Mouse (Mus musculus): ENCODE measurements around the gene Rhbdd3. TPM values are rescaled to one million over a fixed set of nuclear protein-coding genes. Genes with fewer than 3 reads are reported as not detected.
"Not testable (repeated sequence)": the region's sequence is repeated elsewhere in the genome, so short reads cannot be mapped to it uniquely, and the experiment has no call there.

Gene Rhbdd3
- polyA plus RNA-seq, 1 experiment from 2014 or later: 26.2 TPM

DNA sequence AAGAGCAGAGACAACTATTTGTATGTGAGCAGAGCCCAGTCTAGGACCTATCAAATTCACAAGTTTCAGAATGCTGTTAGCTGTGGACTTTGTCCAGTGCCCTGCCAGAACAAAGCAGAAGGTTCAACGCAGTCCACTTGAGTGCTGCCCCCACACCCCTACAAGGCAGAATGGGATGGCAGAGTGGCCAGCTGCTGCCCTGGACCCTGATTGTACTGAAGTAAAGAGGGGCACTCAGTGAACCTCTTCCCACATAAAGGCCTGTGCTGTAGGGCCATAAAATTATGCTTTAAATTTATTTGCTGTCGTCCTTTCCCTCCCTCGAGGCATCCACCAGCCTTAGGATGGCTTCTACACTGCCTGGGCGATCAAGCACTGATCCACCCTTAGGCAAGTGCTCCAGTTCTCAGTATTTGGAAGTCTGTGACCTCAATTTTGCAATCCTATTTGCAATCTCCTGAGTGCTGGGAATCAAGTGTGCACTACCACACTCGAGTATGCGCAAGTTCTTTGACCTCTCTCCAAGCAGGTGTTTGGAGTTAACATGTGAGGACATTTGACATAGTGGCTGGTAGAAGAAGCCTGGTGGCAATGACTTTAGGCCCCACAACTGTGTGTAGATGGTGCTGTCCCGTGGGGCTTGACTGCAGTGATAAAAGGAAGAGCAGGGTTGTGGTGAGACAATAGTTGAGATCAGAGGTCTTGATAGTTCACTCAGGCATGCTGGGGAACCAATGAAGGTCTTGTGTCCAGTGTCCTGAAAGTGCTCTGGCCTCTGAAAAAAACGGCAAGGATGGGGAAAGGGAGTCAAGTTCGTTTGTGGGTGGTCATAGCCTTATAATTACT is 30.4 kb upstream of the Rhbdd3 start:
- Histone ChIP-seq H3K4me1 (replicated peaks) (peaks cover 16% of the 10 kb centered on the region), H3K9me3 (replicated peaks) (no peaks in the 10 kb centered on the region), H3K9ac (no peak overlapping the region), H3K36me3 (peaks cover 55% of the 10 kb centered on the region), H3K4me3 (no peak overlapping the region), H3K27me3 (peaks cover 3% of the 10 kb centered on the region; the same call in 1 of the 2 replicates), H3K27ac (no peak overlapping the region), H3K4me2 (no peak overlapping the region)
- no peak for ATAC-seq (replicated peaks; ENCODE audit: insufficient number of reproducible peaks, insufficient read depth, low FRiP score, low read depth)
- WGBS: 82% methylated on average over 9 of the region's 9 CpGs

DNA sequence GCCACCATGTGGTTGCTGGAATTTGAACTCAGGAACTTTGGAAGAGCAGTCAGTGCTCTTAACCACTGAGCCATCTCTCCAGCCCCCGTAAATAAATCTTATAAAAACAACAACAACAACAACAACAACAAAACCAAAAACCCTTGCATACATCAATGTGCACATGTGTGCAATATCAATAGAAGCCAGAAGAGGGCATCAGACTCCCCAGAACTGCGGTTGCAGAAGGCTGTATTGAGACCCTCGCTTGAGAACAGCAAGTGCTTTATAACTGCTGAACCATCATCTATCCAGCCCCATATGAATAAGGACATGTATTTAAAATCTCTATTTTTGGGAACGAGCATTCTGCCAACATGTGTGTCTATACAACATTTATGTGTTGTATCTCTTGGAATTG is 23.8 kb upstream of the Rhbdd3 start:
- ATAC-seq (replicated peaks; ENCODE audit: insufficient number of reproducible peaks, insufficient read depth, low FRiP score, low read depth): no peak
- 79% methylated on average over 4 of the region's 4 CpGs for WGBS

DNA sequence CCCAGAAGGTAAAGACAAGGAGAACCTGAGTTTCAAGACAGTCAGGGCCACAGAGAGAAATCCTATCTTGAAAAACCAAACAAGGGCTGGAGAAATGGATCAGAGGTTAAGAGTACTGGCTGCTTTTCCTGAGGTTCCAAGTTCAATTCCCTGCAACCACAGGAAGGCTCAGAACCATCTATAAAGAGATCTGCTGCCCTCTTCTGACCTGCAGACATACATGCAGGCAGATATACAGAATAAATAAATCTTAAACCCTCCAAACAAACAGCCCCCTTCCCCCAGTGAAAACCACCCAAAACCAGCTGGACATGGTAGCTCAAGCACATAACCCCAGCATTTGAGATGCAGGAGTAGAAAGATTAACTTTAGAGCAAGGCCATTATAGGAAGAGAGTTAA is 23.0 kb upstream of the Rhbdd3 start:
- ATAC-seq (replicated peaks; ENCODE audit: insufficient number of reproducible peaks, insufficient read depth, low FRiP score, low read depth): no peak
- Histone ChIP-seq H3K27ac (no peak overlapping the region), H3K4me3 (no peak overlapping the region), H3K27me3 (no peaks in the 10 kb centered on the region), H3K36me3 (peaks cover 77% of the 10 kb centered on the region), H3K4me1 (replicated peaks) (no peaks in the 10 kb centered on the region), H3K9me3 (replicated peaks) (no peaks in the 10 kb centered on the region), H3K4me2 (no peak overlapping the region), H3K9ac (no peak overlapping the region)

More for the DNA sequence above, 23.8 kb upstream of the Rhbdd3 start:
- Histone ChIP-seq H3K36me3 (peaks cover 80% of the 10 kb centered on the region), H3K9me3 (replicated peaks) (no peaks in the 10 kb centered on the region), H3K27me3 (no peaks in the 10 kb centered on the region), H3K4me1 (replicated peaks) (no peaks in the 10 kb centered on the region), H3K27ac (no peak overlapping the region), H3K4me2 (no peak overlapping the region), H3K4me3 (no peak overlapping the region), H3K9ac (no peak overlapping the region)

DNA sequence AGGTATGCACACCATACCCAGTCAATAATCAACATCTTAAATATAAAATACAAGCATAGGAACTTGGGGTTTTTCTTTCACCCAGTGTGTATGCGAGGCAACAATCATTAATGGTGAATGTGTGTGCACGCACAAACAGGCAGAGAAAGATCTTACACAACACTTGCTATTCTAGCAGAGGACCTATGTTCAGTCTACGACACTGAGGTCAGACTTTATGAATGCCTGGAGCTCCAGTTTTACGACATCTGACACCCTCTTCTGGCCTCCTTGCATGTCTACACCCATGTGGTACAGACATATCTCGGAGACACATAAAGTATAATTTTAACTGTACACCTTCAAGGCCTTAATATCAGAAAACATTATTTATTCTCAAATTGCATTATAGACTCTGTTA is 21.9 kb upstream of the Rhbdd3 start:
- not testable (repeated sequence) for H3K27ac ChIP-seq; H3K9me3 ChIP-seq (replicated peaks); H3K4me3 ChIP-seq; H3K27me3 ChIP-seq; H3K4me1 ChIP-seq (replicated peaks); H3K9ac ChIP-seq; H3K4me2 ChIP-seq; ATAC-seq (replicated peaks; ENCODE audit: insufficient number of reproducible peaks, insufficient read depth, low FRiP score, low read depth)
- H3K36me3 ChIP-seq: peaks cover 73% of the 10 kb centered on the region
- 77% methylated on average over 4 of the region's 5 CpGs for WGBS

DNA sequence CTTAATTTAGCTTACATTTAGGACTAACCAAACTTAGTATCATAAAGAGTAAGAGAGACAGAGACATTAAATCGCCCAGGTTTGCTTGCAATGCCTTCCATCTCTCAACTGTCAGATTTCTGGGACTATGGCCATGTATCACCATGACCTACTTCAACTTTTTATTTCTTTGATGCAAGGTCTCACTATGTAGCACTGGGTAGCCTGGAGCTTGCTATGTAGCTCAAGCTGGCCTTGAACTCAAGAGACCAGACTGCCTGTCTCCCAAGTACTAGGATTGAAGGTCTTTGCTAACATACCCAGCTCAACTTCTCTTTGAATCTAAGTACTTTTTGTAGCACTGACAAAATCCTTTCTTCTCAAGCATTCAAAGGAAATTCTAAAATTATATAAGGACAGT is 9.6 kb upstream of the Rhbdd3 start:
- peaks cover 80% of the 10 kb centered on the region for H3K36me3 ChIP-seq
- no peaks in the 10 kb centered on the region for H3K27me3 ChIP-seq
- no peak for ATAC-seq (replicated peaks; ENCODE audit: insufficient number of reproducible peaks, insufficient read depth, low FRiP score, low read depth)
- H3K4me1 ChIP-seq (replicated peaks): no peaks in the 10 kb centered on the region
- WGBS: 96% methylated on average over 1 of the region's 1 CpGs
- H3K27ac ChIP-seq: no peak overlapping the region
- H3K4me3 ChIP-seq: no peak overlapping the region
- H3K9ac ChIP-seq: no peak overlapping the region
- no peak overlapping the region for H3K4me2 ChIP-seq
- H3K9me3 ChIP-seq (replicated peaks): no peaks in the 10 kb centered on the region

DNA sequence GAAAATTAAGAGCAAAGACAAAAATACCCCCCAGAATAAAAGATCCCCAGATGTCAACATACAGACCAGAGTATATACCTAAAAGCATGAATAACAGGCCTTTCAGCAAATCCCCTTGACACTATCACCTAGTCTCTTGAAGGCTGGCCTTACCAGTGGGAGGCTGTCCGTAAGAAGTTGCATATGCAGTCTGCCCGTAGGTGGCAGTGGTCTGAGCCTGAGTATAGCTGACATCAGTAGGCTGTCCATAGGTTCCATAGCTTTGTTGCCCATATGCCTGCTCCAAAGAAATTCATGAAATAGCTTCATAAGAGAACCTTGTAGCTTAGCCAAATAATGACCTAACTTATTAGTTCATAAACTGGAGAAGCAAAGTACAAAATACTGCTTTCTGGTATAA is 7.0 kb upstream of the Rhbdd3 start:
- H3K9ac ChIP-seq: no peak overlapping the region
- H3K9me3 ChIP-seq (replicated peaks): no peaks in the 10 kb centered on the region
- H3K27me3 ChIP-seq: no peaks in the 10 kb centered on the region
- H3K27ac ChIP-seq: no peak overlapping the region
- no peak for ATAC-seq (replicated peaks; ENCODE audit: insufficient number of reproducible peaks, insufficient read depth, low FRiP score, low read depth)
- H3K4me1 ChIP-seq (replicated peaks): peaks cover 12% of the 10 kb centered on the region
- no peak overlapping the region for H3K4me3 ChIP-seq
- WGBS: 36% methylated on average over 2 of the region's 2 CpGs
- H3K4me2 ChIP-seq: no peak overlapping the region
- peaks cover 54% of the 10 kb centered on the region for H3K36me3 ChIP-seq

DNA sequence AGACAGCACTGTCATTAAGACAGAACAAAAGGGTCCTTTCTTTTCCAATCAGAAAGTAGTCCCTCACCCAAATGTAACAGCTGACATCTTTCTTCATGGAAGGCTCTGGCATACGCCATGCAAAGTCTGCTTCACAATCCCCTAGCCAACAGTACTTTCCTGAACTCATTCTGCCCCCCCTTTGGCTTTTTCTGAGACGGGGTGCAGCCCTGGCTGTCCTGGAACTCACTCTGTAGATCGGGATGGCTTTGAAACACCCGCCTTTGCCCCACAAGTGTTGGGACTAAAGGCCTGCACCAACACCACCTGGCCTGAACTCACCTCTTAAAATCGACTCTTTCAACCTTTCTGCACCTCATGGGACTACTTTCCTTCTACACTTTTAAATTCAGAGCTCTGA is 2.8 kb upstream of the Rhbdd3 start:
- H3K4me2 ChIP-seq: no peak overlapping the region
- H3K4me3 ChIP-seq: peak overlapping the region; percentile 1; the same call in 1 of the 2 replicates
- no peak overlapping the region for H3K9ac ChIP-seq
- no peaks in the 10 kb centered on the region for H3K9me3 ChIP-seq (replicated peaks)
- WGBS: 68% methylated on average over 5 of the region's 5 CpGs
- peaks cover 16% of the 10 kb centered on the region for H3K36me3 ChIP-seq
- H3K27me3 ChIP-seq: no peaks in the 10 kb centered on the region
- no peak overlapping the region for H3K27ac ChIP-seq
- ATAC-seq (replicated peaks; ENCODE audit: insufficient number of reproducible peaks, insufficient read depth, low FRiP score, low read depth): no peak
- H3K4me1 ChIP-seq (replicated peaks): peaks cover 27% of the 10 kb centered on the region

DNA sequence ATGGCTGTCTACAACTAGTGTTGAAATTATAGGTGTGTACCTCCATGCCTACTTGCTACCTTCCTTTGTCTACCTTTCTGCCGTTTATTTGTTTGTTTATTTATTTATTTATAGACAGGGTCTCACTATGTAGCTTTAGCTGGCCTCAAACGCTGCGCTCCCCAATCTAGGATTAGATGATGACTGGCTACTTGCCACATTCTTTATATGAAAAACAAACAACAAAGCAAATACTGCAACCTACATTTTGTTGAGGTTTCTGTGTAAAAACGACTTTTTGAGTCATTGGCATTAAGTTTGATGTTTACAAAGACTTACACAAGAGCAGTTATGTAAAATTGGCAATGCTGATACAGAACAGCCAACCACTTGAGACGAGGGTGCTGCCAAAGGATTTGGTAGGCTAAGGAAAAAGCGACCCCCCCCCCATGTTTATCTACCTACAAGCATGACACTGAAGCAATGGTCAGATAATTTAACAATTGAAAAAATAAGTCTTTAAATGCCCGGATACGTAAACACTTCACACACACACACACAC is 2.2 kb upstream of the Rhbdd3 start:
- H3K4me3 ChIP-seq: peak overlapping the region; percentile 97
- no peak for ATAC-seq (replicated peaks; ENCODE audit: insufficient number of reproducible peaks, insufficient read depth, low FRiP score, low read depth)

DNA sequence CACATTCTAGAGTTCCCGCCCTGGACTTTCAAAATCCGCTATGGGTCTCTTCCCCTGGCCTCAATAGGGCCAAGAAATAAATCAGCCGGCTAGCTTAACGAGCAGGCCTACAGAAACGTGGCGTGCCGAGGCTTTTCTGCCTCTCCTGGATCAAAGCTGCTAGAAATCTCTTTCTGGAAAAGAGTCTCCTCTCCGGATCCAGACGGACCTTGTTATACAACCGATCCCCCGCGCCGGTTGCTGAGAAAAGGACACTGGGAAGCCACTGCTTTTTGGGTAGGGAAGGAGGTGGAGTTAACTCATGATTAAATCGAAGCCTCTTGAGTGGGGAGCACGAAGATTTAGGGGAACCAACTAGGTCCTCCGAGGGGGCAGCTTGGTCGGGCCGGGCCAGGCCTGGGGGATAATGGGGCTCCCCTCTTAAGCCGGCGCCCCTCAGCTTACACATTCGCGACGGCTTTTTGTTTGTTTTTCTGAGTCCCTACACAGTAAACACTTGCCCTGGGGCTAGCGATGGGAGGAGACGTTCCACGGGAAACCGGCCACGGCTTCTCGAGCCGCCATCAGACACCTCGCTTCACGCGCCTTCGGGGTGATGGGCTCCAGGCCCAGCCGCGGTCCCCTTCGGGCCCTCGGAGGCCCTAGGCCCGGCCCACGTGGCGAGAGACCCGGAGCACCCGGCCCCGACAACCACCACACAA is 541 bp upstream of the Rhbdd3 start:
- Histone ChIP-seq H3K4me3 (peak overlapping the region; percentile 97), H3K27me3 (no peaks in the 10 kb centered on the region), H3K4me2 (peak overlapping the region; percentile 78), H3K4me1 (replicated peaks) (peaks cover 27% of the 10 kb centered on the region), H3K9ac (peak overlapping the region; percentile 97), H3K36me3 (no peaks in the 10 kb centered on the region; the same call in 1 of the 2 replicates), H3K27ac (peak overlapping the region; percentile 98), H3K9me3 (replicated peaks) (no peaks in the 10 kb centered on the region)
- under 1% methylated on average over 44 of the region's 44 CpGs for WGBS
- no peak; the same call in 1 of the 2 replicates for ATAC-seq (replicated peaks; ENCODE audit: insufficient number of reproducible peaks, insufficient read depth, low FRiP score, low read depth)

More for the DNA sequence above, 2.2 kb upstream of the Rhbdd3 start:
- 46% methylated on average over 8 of the region's 8 CpGs for WGBS
- Histone ChIP-seq H3K27ac (no peak overlapping the region), H3K36me3 (peaks cover 11% of the 10 kb centered on the region), H3K4me1 (replicated peaks) (peaks cover 27% of the 10 kb centered on the region), H3K9me3 (replicated peaks) (no peaks in the 10 kb centered on the region), H3K27me3 (no peaks in the 10 kb centered on the region), H3K9ac (peak overlapping the region; percentile 97; the same call in 1 of the 2 replicates), H3K4me2 (peak overlapping the region; percentile 78)

DNA sequence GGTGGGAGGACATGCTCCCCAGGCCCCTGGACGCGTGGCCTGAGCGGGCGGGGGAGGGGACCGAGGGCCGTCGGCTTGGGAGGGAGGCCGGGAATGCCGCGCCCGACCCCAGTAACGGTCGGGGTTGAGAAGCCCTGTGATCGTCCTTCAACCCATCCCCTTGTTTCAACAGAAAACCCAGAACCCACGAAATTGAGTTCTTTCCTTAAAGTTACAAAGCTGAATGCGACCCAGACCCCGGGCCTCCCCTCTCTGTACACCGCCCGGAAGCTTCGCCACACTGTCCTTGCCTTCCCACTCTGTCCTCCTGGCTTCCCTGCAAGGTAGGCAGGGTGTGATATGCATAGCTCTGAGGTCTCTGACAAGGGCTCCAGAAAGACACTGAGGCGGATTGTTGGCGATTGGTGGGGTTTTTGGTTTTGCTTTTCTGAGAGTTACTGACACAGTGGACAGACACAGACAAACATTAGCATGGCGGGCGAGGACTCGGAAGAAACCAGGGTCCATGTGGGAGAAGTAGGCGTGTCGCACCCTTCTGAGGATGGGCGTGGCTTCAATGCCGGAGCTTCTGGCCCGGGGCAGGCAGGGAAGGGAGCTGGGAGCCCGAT is 954 bp downstream of the Rhbdd3 start:
- peak overlapping the region; percentile 79 for H3K4me2 ChIP-seq
- peak overlapping the region; percentile 97 for H3K4me3 ChIP-seq
- H3K27me3 ChIP-seq: no peaks in the 10 kb centered on the region
- peak overlapping the region; percentile 98 for H3K27ac ChIP-seq
- peak; percentile 76 for ATAC-seq (replicated peaks; ENCODE audit: insufficient number of reproducible peaks, insufficient read depth, low FRiP score, low read depth)
- H3K36me3 ChIP-seq: peaks cover 8% of the 10 kb centered on the region
- under 1% methylated on average over 31 of the region's 31 CpGs for whole genome bisulfite sequencing
- H3K9ac ChIP-seq: peak overlapping the region; percentile 97
- peaks cover 27% of the 10 kb centered on the region for H3K4me1 ChIP-seq (replicated peaks)
- no peaks in the 10 kb centered on the region for H3K9me3 ChIP-seq (replicated peaks)

DNA sequence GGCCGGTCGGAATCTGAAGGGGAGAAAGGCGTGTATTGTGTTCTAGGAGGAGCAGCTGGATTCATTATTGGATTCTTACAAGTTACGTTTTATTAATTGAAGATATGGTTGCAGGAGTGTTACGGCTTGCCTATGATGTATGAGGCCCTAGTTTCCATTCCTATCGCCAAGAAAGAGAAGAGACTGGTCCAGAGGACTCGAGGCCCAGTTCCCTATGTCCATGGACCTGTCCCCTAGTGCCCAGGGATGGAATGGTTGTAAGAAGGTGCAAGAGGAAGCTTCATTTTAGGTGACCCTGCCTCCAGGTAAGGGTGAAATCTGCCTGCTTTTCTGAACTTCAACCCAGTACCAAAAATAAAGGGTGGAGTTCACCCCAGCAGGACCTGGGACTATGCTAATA is 1.6 kb downstream of the Rhbdd3 start:
- no peaks in the 10 kb centered on the region for H3K9me3 ChIP-seq (replicated peaks)
- peak overlapping the region; percentile 97 for H3K9ac ChIP-seq
- under 1% methylated on average over 7 of the region's 7 CpGs for WGBS
- peaks cover 12% of the 10 kb centered on the region for H3K36me3 ChIP-seq
- H3K4me2 ChIP-seq: peak overlapping the region; percentile 79
- H3K27me3 ChIP-seq: no peaks in the 10 kb centered on the region
- peak overlapping the region; percentile 98 for H3K27ac ChIP-seq
- ATAC-seq (replicated peaks; ENCODE audit: insufficient number of reproducible peaks, insufficient read depth, low FRiP score, low read depth): no peak
- peaks cover 26% of the 10 kb centered on the region for H3K4me1 ChIP-seq (replicated peaks)
- peak overlapping the region; percentile 97 for H3K4me3 ChIP-seq
